Mouse (Mus musculus) embryonic facial prominence, embryonic 11.5 days (tissue): ENCODE results near the gene Kcnj10. TPM values are rescaled to one million over a fixed set of nuclear protein-coding genes. Genes with fewer than 3 reads are reported as not detected.

Source experiments
- ATAC-seq: fragments of 200-750 bp; cut with Nextera tagmentation; replicated peaks from 2 replicates; pipeline ENCODE4 v1.8.0; 2017; ENCODE audit warnings: low read depth; ENCODE audit not compliant: insufficient number of reproducible peaks, low FRiP score, low TSS enrichment
- DNase-seq: peaks from one replicate; pipeline ENCODE4 v3.0.0-alpha.2; 2015; ENCODE audit warnings: low spot score
- H3K27ac ChIP-seq: fragments of 300-500 bp; sonication (generic); replicated peaks from 2 replicates; pipeline ENCODE4 v1.5.1; 2014; ENCODE audit warnings: mild to moderate bottlenecking, low read depth, low read length, control low read depth
- H3K27me3 ChIP-seq: fragments of 300-500 bp; sonication (generic); 2 replicates; pipeline ENCODE4 v1.6.1; 2014; ENCODE audit warnings: mild to moderate bottlenecking, low read length, moderate library complexity, mixed read lengths; ENCODE audit not compliant: control insufficient read depth, insufficient read depth
- H3K36me3 ChIP-seq: fragments of 300-500 bp; sonication (generic); replicated peaks from 2 replicates; pipeline ENCODE4 v1.6.1; 2014; ENCODE audit warnings: low read depth, mild to moderate bottlenecking, low read length, moderate library complexity, mixed read lengths; ENCODE audit not compliant: control insufficient read depth, insufficient read depth
- H3K4me1 ChIP-seq: fragments of 300-500 bp; sonication (generic); 2 replicates; pipeline ENCODE4 v1.6.1; 2014; ENCODE audit warnings: low read length, mixed read lengths; ENCODE audit not compliant: control insufficient read depth, insufficient read depth
- H3K4me2 ChIP-seq: fragments of 300-500 bp; sonication (generic); 2 replicates; pipeline ENCODE4 v1.6.1; 2014; ENCODE audit warnings: low read depth, mild to moderate bottlenecking, control low read depth, low read length, moderate library complexity
- H3K4me3 ChIP-seq: fragments of 300-500 bp; sonication (generic); 2 replicates; pipeline ENCODE4 v1.5.1; 2014; ENCODE audit warnings: low read depth, low read length, control low read depth
- H3K9ac ChIP-seq: fragments of 300-500 bp; sonication (generic); replicated peaks from 2 replicates; pipeline ENCODE4 v1.6.1; 2014; ENCODE audit warnings: mild to moderate bottlenecking, control low read depth, low read length
- H3K9me3 ChIP-seq: fragments of 300-500 bp; sonication (generic); replicated peaks from 2 replicates; pipeline ENCODE4 v1.6.1; 2016; ENCODE audit warnings: mild to moderate bottlenecking, low read length, inconsistent platforms, mixed read lengths; ENCODE audit not compliant: control insufficient read depth
- WGBS: fragments of 180-500 bp; shearing (Covaris S2); extraction: QIAGEN DNeasy Blood & Tissue Kit; methylation state at CpG from one replicate; pipeline ENCODE4 v1.1.7; 2014; 5-methylcytosine and 5-hydroxymethylcytosine counted together
- polyA plus RNA-seq: library from polyadenylated mRNA; unstranded; fragments of >200 nt; fragmentation: Nextera tagmentation; extraction: Ambion mirVana; gene quantifications from 2 replicates; pipeline ENCODE4 v1.2.1, GENCODE M21; 2014

Gene Kcnj10
- polyA plus RNA-seq, 1 experiment from 2014 or later = 0.11 TPM

- Histone ChIP-seq H3K4me3 (no peak overlapping the region), H3K36me3 (no peaks in the 10 kb centered on the region), H3K27ac (no peak overlapping the region), H3K4me2 (no peak overlapping the region), H3K4me1 (no peaks in the 10 kb centered on the region), H3K9me3 (no peaks in the 10 kb centered on the region), H3K27me3 (no peaks in the 10 kb centered on the region), H3K9ac (no peak overlapping the region)
- ATAC-seq (no peak), DNase-seq (no peak)
- WGBS = 85% methylated on average over 7 of the region's 7 CpGs
Measured at GRCm38 (mm10) chr1:172415061-172415460, 74.1 kb downstream of the Kcnj10 start.

- Histone ChIP-seq H3K4me2 (no peak overlapping the region), H3K36me3 (no peaks in the 10 kb centered on the region), H3K4me1 (no peaks in the 10 kb centered on the region), H3K4me3 (no peak overlapping the region), H3K27me3 (no peaks in the 10 kb centered on the region), H3K9ac (no peak overlapping the region), H3K9me3 (no peaks in the 10 kb centered on the region), H3K27ac (no peak overlapping the region)
- 7% methylated on average over 6 of the region's 6 CpGs for WGBS
- DNase-seq (no peak), ATAC-seq (peak; percentile 69; the same call in 1 of the 2 replicates)
Measured at GRCm38 (mm10) chr1:172418173-172418572, 77.2 kb downstream of the Kcnj10 start.

GRCm38 (mm10) chr1:172418642-172419041 is 77.6 kb downstream of the Kcnj10 start:
- Histone ChIP-seq H3K9me3 (no peaks in the 10 kb centered on the region), H3K27ac (no peak overlapping the region), H3K4me2 (no peak overlapping the region), H3K9ac (no peak overlapping the region), H3K4me3 (no peak overlapping the region), H3K27me3 (no peaks in the 10 kb centered on the region), H3K36me3 (no peaks in the 10 kb centered on the region), H3K4me1 (no peaks in the 10 kb centered on the region)
- ATAC-seq (peak; percentile 59; the same call in 1 of the 2 replicates), DNase-seq (no peak)
- 56% methylated on average over 3 of the region's 3 CpGs for WGBS

GRCm38 (mm10) chr1:172420181-172420580 is 79.2 kb downstream of the Kcnj10 start:
- H3K36me3 ChIP-seq = no peaks in the 10 kb centered on the region
- 84% methylated on average over 6 of the region's 6 CpGs for WGBS
- no peaks in the 10 kb centered on the region for H3K9me3 ChIP-seq
- no peak overlapping the region for H3K27ac ChIP-seq
- no peak for DNase-seq
- H3K4me1 ChIP-seq = no peaks in the 10 kb centered on the region
- no peak overlapping the region for H3K4me2 ChIP-seq
- H3K9ac ChIP-seq = no peak overlapping the region
- no peak overlapping the region for H3K4me3 ChIP-seq
- ATAC-seq = no peak
- no peaks in the 10 kb centered on the region for H3K27me3 ChIP-seq

- WGBS = 47% methylated on average over 1 of the region's 1 CpGs
- no peak overlapping the region for H3K27ac ChIP-seq
- no peaks in the 10 kb centered on the region for H3K4me1 ChIP-seq
- H3K27me3 ChIP-seq = no peaks in the 10 kb centered on the region
- H3K9ac ChIP-seq = no peak overlapping the region
- no peak overlapping the region for H3K4me3 ChIP-seq
- H3K4me2 ChIP-seq = no peak overlapping the region
- ATAC-seq (no peak), DNase-seq (no peak)
- H3K36me3 ChIP-seq = no peaks in the 10 kb centered on the region
- no peaks in the 10 kb centered on the region for H3K9me3 ChIP-seq
Measured at GRCm38 (mm10) chr1:172423393-172423792, 82.4 kb downstream of the Kcnj10 start.

Other genes with a start within 250 kb of the Kcnj10 start
- 153 and 155 TPM in 2 replicates for gene Pex19, start 214.5 kb upstream of the Kcnj10 start, polyA plus RNA-seq
- gene Dcaf8, start 193.1 kb upstream of the Kcnj10 start, polyA plus RNA-seq = 103 and 109 TPM in 2 replicates
- 121 and 123 TPM in 2 replicates for gene Pea15a, start 134.4 kb upstream of the Kcnj10 start, polyA plus RNA-seq
- gene Casq1, start 121.3 kb upstream of the Kcnj10 start, polyA plus RNA-seq = 1.7 and 2.3 TPM in 2 replicates
- not detected in 2 replicates for gene Atp1a4, start 82.8 kb upstream of the Kcnj10 start, polyA plus RNA-seq
- gene Igsf8, start 79.6 kb upstream of the Kcnj10 start, polyA plus RNA-seq = 30.1 and 36.7 TPM in 2 replicates
- 0.60 and 0.65 TPM in 2 replicates for gene Atp1a2, start 43.1 kb upstream of the Kcnj10 start, polyA plus RNA-seq
- 0.54 and 0.65 TPM in 2 replicates for gene Kcnj9, start 11.9 kb upstream of the Kcnj10 start, polyA plus RNA-seq
- gene Pigm, start 35.3 kb downstream of the Kcnj10 start, polyA plus RNA-seq = 11.4 and 12.3 TPM in 2 replicates
- gene Slamf9, start 134.1 kb downstream of the Kcnj10 start, polyA plus RNA-seq = 0.48 and 0.53 TPM in 2 replicates
- 36.8 and 46.6 TPM in 2 replicates for gene Igsf9, start 140.6 kb downstream of the Kcnj10 start, polyA plus RNA-seq
- 56.7 and 61.7 TPM in 2 replicates for gene Tagln2, start 158.8 kb downstream of the Kcnj10 start, polyA plus RNA-seq
- gene Cfap45, start 179.6 kb downstream of the Kcnj10 start, polyA plus RNA-seq = 0.47 and 0.65 TPM in 2 replicates
- 0.28 TPM in 1 of 2 replicates, not detected in the other for gene Vsig8, start 214.7 kb downstream of the Kcnj10 start, polyA plus RNA-seq
- gene Slamf8, start 249.4 kb downstream of the Kcnj10 start, polyA plus RNA-seq = not detected in 2 replicates